Mouse (Mus musculus): ENCODE data around the gene Csmd2. TPM values are rescaled to one million over a fixed set of nuclear protein-coding genes. Genes with fewer than 3 reads are reported as not detected.

Gene Csmd2
- polyA plus RNA-seq, 1 experiment from 2014 or later = 0.19 TPM

DNA sequence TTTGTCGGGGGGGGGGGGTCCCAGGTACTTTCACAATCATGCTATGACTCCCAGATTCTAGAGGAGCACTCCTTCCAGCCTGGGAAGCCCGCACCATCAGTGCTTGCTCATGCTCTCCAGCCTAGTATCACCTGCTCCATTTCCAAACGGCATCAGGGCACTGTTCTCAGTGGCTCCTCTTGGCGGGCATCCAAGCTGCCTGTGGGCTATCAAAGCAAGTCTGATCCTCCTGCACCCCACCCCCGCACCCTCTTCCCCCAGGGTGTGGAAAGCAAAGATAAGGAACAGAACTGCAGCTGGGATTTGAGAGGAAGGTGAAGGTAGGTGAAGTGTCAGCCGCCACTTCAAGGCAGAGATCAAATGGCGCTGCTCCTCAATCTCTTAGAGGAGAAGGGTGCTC, 128.7 kb downstream of the Csmd2 start:
- H3K4me1 ChIP-seq = no peaks in the 10 kb centered on the region
- ATAC-seq (ENCODE audit: insufficient number of reproducible peaks, low FRiP score, low TSS enrichment, low read depth) = no peak
- H3K4me3 ChIP-seq (replicated peaks) = no peak overlapping the region
- no peaks in the 10 kb centered on the region for H3K27me3 ChIP-seq
- H3K27ac ChIP-seq (replicated peaks) = no peak overlapping the region
- no peaks in the 10 kb centered on the region for H3K9me3 ChIP-seq (replicated peaks)
- no peak overlapping the region for H3K4me2 ChIP-seq (replicated peaks)
- 52% methylated on average over 7 of the region's 7 CpGs for WGBS
- H3K9ac ChIP-seq = no peak overlapping the region
- no peaks in the 10 kb centered on the region for H3K36me3 ChIP-seq

- H3K4me3 ChIP-seq (replicated peaks) = no peak overlapping the region
- H3K9me3 ChIP-seq (replicated peaks) = no peaks in the 10 kb centered on the region
- WGBS = 76% methylated on average over 8 of the region's 8 CpGs
- no peak for ATAC-seq (ENCODE audit: insufficient number of reproducible peaks, low FRiP score, low TSS enrichment, low read depth)
- no peaks in the 10 kb centered on the region for H3K4me1 ChIP-seq
- H3K4me2 ChIP-seq (replicated peaks) = no peak overlapping the region
- H3K27ac ChIP-seq (replicated peaks) = no peak overlapping the region
- H3K9ac ChIP-seq = no peak overlapping the region
- H3K36me3 ChIP-seq = no peaks in the 10 kb centered on the region
- no peaks in the 10 kb centered on the region for H3K27me3 ChIP-seq
Measured at GRCm38 (mm10) chr4:128123281-128123680, 135.6 kb downstream of the Csmd2 start.

- Histone ChIP-seq H3K27ac (replicated peaks) (no peak overlapping the region), H3K4me1 (no peaks in the 10 kb centered on the region), H3K4me3 (replicated peaks) (no peak overlapping the region), H3K36me3 (no peaks in the 10 kb centered on the region), H3K9me3 (replicated peaks) (no peaks in the 10 kb centered on the region), H3K9ac (no peak overlapping the region), H3K27me3 (no peaks in the 10 kb centered on the region), H3K4me2 (replicated peaks) (no peak overlapping the region)
- 82% methylated on average over 4 of the region's 4 CpGs for WGBS
- no peak for ATAC-seq (ENCODE audit: insufficient number of reproducible peaks, low FRiP score, low TSS enrichment, low read depth)
Measured at GRCm38 (mm10) chr4:128124738-128125137, 137.1 kb downstream of the Csmd2 start.

GRCm38 (mm10) chr4:128128546-128128945, 140.9 kb downstream of the Csmd2 start:
- Histone ChIP-seq H3K36me3 (no peaks in the 10 kb centered on the region), H3K27me3 (no peaks in the 10 kb centered on the region), H3K4me2 (replicated peaks) (no peak overlapping the region), H3K4me1 (no peaks in the 10 kb centered on the region), H3K4me3 (replicated peaks) (no peak overlapping the region), H3K27ac (replicated peaks) (no peak overlapping the region), H3K9me3 (replicated peaks) (no peaks in the 10 kb centered on the region), H3K9ac (no peak overlapping the region)
- WGBS = 59% methylated on average over 6 of the region's 6 CpGs
- no peak for ATAC-seq (ENCODE audit: insufficient number of reproducible peaks, low FRiP score, low TSS enrichment, low read depth)

DNA sequence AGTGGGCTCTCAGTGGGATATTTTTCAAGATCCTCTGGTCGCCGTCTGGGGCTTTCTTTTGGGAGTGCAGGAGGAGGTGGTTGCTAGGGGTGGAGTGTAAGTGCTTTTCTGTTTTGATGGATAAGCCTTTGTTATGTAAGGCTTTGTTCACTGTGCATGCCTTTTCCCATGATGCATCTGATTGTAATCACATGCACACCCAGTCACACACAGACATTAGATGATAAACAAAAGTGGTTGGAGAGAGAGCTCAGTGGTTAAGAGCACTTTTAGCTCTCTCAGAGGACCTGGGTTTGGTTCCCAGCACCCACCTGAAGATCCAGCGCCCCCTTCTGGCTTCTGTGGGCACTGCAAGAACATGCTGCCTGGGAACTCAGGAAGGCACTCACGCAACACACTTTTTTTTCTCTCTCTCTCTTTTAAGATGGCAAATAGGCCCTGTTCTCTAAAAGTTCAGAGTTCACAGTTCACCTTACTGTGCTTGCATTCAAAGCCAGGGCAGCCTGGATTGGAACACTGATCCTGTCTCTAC, 143.0 kb downstream of the Csmd2 start:
- no peak for ATAC-seq (ENCODE audit: insufficient number of reproducible peaks, low FRiP score, low TSS enrichment, low read depth)
- Histone ChIP-seq H3K4me2 (replicated peaks) (no peak overlapping the region), H3K4me1 (no peaks in the 10 kb centered on the region), H3K9ac (no peak overlapping the region), H3K9me3 (replicated peaks) (no peaks in the 10 kb centered on the region), H3K4me3 (replicated peaks) (no peak overlapping the region), H3K27me3 (no peaks in the 10 kb centered on the region), H3K27ac (replicated peaks) (no peak overlapping the region), H3K36me3 (no peaks in the 10 kb centered on the region)
- WGBS = 73% methylated on average over 4 of the region's 4 CpGs

DNA sequence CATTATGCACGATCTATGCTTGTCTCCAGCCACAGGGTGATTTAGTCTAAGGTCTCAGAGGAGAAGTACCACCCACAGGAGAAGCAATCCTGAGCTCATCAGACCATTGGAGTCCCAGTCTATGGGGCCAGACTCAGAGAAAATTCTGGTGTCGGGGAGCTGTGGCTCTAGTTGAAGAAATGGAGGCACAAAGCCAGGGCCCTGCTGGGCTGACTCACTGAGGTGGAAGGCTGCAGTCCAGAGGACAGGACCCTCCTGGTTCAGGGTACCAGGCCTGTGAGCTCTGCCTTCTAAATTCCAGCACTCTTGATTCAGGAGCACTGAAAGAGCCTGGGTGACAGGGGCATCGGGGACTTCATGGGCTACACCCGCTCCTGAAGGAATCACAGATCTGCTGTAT, 144.0 kb downstream of the Csmd2 start:
- Histone ChIP-seq H3K4me1 (no peaks in the 10 kb centered on the region), H3K9ac (no peak overlapping the region), H3K9me3 (replicated peaks) (no peaks in the 10 kb centered on the region), H3K36me3 (no peaks in the 10 kb centered on the region), H3K4me3 (replicated peaks) (no peak overlapping the region), H3K27ac (replicated peaks) (no peak overlapping the region), H3K27me3 (no peaks in the 10 kb centered on the region), H3K4me2 (replicated peaks) (no peak overlapping the region)
- ATAC-seq (ENCODE audit: insufficient number of reproducible peaks, low FRiP score, low TSS enrichment, low read depth) = no peak
- 86% methylated on average over 4 of the region's 4 CpGs for WGBS

GRCm38 (mm10) chr4:128132876-128133646, 145.4 kb downstream of the Csmd2 start:
- WGBS = 69% methylated on average over 11 of the region's 11 CpGs
- Histone ChIP-seq H3K4me1 (no peaks in the 10 kb centered on the region), H3K27me3 (no peaks in the 10 kb centered on the region), H3K4me2 (replicated peaks) (no peak overlapping the region), H3K27ac (replicated peaks) (no peak overlapping the region), H3K4me3 (replicated peaks) (no peak overlapping the region), H3K9ac (no peak overlapping the region), H3K36me3 (no peaks in the 10 kb centered on the region), H3K9me3 (replicated peaks) (no peaks in the 10 kb centered on the region)
- ATAC-seq (ENCODE audit: insufficient number of reproducible peaks, low FRiP score, low TSS enrichment, low read depth) = no peak

DNA sequence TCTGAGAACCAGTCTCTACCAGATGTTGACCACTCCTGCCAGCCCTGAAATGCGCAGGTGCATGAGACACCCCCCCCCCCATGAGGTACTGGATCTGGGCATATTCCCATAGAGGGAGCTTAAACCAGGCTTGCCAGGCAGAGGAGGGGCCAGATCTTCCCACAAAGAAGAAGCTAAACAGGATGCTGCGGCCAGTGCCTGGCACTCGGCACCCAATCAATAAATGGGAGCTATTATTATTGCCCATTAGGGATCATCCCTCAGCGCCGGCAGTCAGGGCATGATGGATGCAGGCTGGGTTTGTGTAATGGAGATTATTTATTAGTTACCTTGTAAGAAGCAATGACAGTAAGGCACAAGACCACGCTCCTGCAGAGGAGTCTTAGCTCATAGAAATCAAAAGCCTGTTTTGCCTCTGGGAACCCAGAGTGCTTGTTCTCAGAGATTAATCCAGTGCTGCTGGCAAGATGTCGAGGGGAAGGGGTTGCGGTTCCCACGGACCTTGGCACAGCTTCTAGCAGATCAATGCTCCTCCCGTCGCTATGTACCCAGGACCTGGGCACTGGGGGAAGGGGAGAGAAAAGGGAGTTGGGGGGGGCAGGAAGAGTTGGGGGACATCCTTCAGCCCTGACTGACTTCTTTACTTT, 146.8 kb downstream of the Csmd2 start:
- no peak for ATAC-seq (ENCODE audit: insufficient number of reproducible peaks, low FRiP score, low TSS enrichment, low read depth)
- Histone ChIP-seq H3K27ac (replicated peaks) (no peak overlapping the region), H3K4me2 (replicated peaks) (no peak overlapping the region), H3K27me3 (no peaks in the 10 kb centered on the region), H3K36me3 (no peaks in the 10 kb centered on the region), H3K9ac (no peak overlapping the region), H3K4me1 (no peaks in the 10 kb centered on the region), H3K4me3 (replicated peaks) (no peak overlapping the region), H3K9me3 (replicated peaks) (no peaks in the 10 kb centered on the region)
- WGBS = 82% methylated on average over 11 of the region's 11 CpGs

- Histone ChIP-seq H3K36me3 (no peaks in the 10 kb centered on the region), H3K27ac (replicated peaks) (no peak overlapping the region), H3K27me3 (no peaks in the 10 kb centered on the region), H3K4me1 (no peaks in the 10 kb centered on the region), H3K4me3 (replicated peaks) (no peak overlapping the region), H3K9me3 (replicated peaks) (no peaks in the 10 kb centered on the region), H3K9ac (no peak overlapping the region), H3K4me2 (replicated peaks) (no peak overlapping the region)
- ATAC-seq (ENCODE audit: insufficient number of reproducible peaks, low FRiP score, low TSS enrichment, low read depth) = no peak
- WGBS = 90% methylated on average over 12 of the region's 12 CpGs
Measured at GRCm38 (mm10) chr4:128135014-128135622, 147.5 kb downstream of the Csmd2 start.

DNA sequence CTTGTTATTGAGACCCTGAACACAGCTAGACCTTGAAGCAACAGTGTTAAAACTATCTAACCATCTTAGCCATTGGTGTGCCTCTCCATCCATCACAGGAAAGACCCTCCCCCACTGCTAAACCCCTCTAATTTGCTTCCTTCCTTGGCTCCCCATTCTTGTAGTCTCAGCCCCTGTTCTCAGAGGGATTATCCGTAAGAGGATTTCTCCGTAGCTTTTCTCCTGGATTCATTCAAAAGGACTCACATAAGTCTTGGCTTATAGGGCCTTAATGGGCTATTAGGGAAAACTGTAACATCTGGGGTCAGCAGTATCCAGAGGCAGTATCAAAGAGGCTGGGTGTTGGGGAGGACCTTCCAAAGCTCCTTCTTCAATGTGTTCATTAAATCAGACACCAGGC, 152.3 kb downstream of the Csmd2 start:
- Histone ChIP-seq H3K9me3 (replicated peaks) (no peaks in the 10 kb centered on the region), H3K9ac (no peak overlapping the region), H3K36me3 (no peaks in the 10 kb centered on the region), H3K27me3 (no peaks in the 10 kb centered on the region), H3K4me2 (replicated peaks) (no peak overlapping the region), H3K4me1 (no peaks in the 10 kb centered on the region), H3K27ac (replicated peaks) (no peak overlapping the region), H3K4me3 (replicated peaks) (no peak overlapping the region)
- no peak for ATAC-seq (ENCODE audit: insufficient number of reproducible peaks, low FRiP score, low TSS enrichment, low read depth)
- WGBS = 58% methylated on average over 2 of the region's 2 CpGs

- no peak overlapping the region for H3K4me2 ChIP-seq (replicated peaks)
- H3K27me3 ChIP-seq = no peaks in the 10 kb centered on the region
- H3K9ac ChIP-seq = no peak overlapping the region
- H3K27ac ChIP-seq (replicated peaks) = no peak overlapping the region
- 53% methylated on average over 10 of the region's 10 CpGs for WGBS
- no peaks in the 10 kb centered on the region for H3K9me3 ChIP-seq (replicated peaks)
- ATAC-seq (ENCODE audit: insufficient number of reproducible peaks, low FRiP score, low TSS enrichment, low read depth) = no peak
- no peaks in the 10 kb centered on the region for H3K36me3 ChIP-seq
- H3K4me3 ChIP-seq (replicated peaks) = no peak overlapping the region
- H3K4me1 ChIP-seq = no peaks in the 10 kb centered on the region
Measured at GRCm38 (mm10) chr4:128141161-128142101, 153.8 kb downstream of the Csmd2 start.
